Mouse (Mus musculus) sigmoid colon, adult 10 weeks (tissue): Measurements from ENCODE around the gene Mtmr11. TPM values are rescaled to one million over a fixed set of nuclear protein-coding genes. Genes with fewer than 3 reads are reported as not detected.

Experiments used
- polyA plus RNA-seq: library from polyadenylated mRNA; stranded (reverse); fragments of 350-450 nt; fragmentation: Illumina TruSeq; extraction: RNeasy Lipid Tissue Mini Kit (QIAGEN cat#74804); gene quantifications from one replicate; pipeline ENCODE4 v1.2.3, GENCODE M21; 2014; ENCODE audit warnings: low read depth, low replicate concordance

The Mtmr11 gene
- 27.1 TPM for polyA plus RNA-seq

DNA sequence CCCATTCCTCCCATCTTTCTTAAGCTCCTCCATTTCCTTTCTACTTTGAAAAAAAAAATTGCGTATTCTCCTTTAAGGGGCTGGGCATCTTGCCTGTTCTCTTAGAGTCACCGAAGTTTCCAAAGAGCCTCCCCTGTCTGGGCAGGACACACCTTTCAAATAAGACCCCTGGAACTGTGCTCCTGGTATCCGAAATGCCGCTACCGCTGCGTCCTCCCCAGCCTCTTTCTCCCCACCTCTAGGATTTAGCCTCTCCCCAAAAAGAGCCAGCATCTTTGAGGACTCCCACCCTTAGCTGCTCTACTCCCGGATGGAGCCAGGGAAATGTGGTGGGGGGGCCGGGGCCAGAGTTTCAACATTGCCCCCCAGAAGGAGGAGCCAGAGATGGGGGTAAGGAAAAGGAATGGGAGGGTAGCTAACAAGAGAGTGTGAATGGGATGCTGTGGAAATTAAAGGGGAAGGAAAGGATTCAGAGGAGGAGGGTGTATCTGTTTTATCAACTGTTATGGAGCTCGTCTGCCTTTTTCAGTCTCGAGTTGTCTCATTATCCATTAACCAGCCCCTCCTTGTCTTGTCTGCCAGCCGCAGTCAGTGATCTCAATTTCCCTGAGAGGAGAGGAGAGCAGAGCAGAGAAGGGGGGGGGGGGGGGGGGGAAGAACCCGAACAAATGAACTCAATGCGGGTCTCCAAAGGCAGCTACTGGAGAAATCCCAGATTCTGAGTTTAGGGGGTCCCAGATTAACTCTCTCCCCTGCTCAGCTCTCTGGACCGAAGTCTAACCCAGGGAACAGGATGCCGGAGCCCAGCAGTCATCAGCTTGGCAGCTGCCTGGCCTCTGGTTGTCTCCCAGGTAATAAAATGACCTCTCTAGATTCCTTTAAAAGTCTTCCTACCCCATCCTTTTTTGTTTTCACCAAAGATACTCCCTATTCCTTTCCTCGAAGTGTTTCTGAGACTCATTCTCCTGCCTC is at the start of gene Mtmr11:
Gene Mtmr11 (plus strand): TSS at position 136 of the 972 bp plus-strand sequence.

DNA sequence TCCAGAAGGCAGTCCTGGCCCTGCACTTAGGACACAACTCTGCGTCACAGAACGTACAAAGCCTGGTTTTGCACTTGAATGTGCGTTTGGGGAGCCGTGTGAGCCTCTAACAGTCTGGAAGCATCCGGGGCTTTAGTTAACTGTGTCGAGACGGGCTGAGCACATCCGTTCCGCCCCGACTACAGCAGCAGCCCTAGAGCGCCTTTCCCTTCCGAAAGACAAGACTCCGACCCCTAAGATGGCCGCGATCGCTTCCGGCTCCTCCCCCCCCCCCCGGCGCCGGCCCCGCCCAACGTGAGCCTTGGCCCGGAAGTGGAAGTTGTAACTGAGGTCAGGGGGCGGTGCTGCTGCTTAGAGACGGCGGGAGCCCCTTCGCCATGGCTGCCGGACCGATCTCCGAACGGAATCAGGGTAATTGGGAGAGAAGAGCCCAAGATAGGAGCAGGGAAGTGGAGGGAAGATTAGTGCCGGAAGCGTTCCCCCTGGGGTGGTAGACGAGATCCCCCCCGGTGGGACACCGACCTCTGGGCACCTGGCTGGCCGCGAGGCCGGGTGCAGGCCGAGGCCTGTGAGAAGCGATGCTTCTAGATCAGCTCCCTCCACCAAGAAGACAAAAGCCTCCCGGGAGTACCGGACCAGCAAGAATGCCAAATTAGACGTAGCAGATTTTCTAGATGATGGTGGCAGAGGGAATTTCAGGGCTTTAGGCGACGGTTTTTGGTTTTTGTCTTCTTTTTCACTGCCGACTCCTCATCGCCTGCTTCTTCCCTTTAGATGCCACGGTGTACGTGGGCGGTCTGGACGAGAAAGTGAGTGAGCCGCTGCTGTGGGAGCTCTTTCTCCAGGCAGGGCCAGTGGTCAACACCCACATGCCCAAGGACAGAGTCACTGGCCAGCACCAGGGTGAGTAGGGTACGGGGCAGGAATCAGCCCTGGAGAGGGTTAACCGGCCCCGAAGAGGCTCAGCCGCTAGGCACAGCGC is 10.7 kb downstream of the Mtmr11 start, which contains the start of gene Sf3b4:
Gene Sf3b4 (plus strand): TSS at position 136 of the 982 bp plus-strand sequence.

DNA sequence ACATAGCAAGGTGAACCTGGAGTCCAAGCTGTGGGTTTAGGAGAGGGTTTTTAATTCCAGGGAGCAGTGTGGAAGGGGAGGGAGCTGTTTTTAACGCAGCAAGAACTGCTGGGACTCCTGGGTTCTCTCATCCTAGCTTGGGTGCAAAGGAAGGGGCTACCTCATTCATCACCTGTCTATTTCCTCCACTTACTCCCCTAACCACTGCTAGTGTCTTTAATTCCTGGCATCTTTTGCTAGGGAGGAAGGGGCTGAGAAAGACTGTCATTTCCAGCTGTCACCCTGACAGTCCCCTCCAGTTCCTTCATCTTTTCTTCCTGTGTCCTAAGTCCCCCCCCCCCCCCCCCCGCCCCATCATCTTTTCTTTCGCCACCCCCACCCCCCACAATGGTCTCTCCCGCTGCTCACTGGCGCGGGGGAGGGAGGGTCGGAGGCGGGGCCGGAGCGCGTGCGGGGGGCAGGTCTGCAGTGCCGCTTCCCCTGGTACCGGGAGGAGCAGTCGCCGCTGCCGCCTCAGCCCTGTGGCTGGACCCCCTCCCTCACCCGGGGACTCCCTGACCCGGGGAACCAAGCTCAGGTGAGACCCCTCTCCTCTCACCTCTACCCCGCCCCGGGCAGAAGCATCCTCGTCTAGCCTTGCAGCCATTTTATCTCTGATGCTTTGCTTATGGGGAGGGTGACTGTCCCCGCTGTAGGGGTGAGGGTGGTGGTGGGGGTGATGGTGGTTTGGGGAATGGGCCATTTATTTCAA is 19.1 kb downstream of the Mtmr11 start, which contains the start of gene Sv2a:
Gene Sv2a (plus strand): TSS at position 425 of the 751 bp plus-strand sequence.

DNA sequence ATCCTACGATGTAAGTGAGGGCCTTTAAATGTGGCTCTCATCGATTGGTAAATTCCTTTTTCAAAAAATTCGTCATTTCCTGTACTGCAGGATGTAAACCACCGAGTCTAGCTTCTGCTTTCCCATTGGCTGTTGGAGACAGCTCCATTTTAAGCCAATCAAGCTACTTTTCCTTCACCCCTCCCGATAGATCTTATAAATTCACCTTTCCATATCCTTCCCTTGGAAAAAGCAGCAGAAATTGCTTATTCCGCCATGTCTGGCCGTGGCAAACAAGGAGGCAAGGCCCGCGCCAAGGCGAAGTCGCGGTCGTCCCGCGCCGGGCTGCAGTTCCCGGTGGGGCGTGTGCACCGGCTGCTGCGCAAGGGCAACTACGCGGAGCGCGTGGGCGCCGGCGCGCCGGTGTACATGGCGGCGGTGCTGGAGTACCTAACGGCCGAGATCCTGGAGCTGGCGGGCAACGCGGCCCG is 57.9 kb downstream of the Mtmr11 start, which contains the start of the genes Bola1 and Hist2h2ab:
Gene Bola1 (minus strand): TSS at position 49 of the 470 bp plus-strand sequence.
Gene Hist2h2ab (plus strand): TSS at position 205 of the 470 bp plus-strand sequence.

DNA sequence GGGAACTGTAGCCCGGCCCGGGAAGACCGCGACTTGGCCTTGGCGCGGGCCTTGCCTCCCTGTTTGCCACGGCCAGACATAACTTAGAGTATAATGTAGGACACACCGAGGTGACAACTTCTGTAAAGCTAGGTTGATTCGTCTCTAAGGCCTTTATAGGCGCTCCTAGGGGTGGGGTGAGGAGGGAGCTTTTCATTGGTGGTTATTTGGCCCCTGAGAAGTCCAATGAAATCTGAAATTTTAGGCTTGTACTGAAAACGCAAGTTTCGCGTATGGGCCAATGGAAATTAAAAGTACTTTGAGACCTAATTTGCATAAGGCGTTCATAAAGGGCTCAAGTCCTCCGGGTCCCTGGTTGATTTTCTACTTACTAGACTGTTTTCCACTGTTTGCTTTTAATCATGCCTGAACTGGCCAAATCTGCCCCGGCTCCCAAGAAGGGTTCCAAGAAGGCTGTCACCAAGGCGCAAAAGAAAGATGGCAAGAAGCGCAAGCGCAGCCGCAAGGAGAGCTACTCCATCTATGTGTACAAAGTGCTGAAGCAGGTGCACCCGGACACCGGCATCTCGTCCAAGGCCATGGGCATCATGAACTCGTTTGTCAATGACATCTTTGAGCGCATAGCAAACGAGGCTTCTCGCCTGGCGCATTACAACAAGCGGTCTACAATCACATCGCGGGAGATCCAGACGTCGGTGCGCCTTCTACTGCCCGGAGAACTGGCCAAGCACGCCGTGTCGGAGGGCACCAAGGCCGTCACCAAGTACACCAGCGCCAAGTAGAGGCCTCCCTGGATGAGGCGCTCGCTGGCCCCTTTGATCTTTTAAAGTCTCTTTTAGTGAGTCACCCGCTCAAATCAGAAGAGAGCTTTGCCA is 59.2 kb downstream of the Mtmr11 start, which contains the start of the genes Hist2h2ac and Hist2h2be:
Gene Hist2h2ac (minus strand): TSS at position 116 of the 875 bp plus-strand sequence.
Gene Hist2h2be (plus strand): TSS at position 355 of the 875 bp plus-strand sequence.

Other genes with a start within 250 kb of the Mtmr11 start
- gene Anp32e, start 232.8 kb upstream of the Mtmr11 start, polyA plus RNA-seq: 138 TPM
- gene Plekho1, start 166.0 kb upstream of the Mtmr11 start, polyA plus RNA-seq: 7.5 TPM
- gene Vps45, start 103.5 kb upstream of the Mtmr11 start, polyA plus RNA-seq: 59.9 TPM
- gene Otud7b, start 57.5 kb upstream of the Mtmr11 start, polyA plus RNA-seq: 23.3 TPM
- gene Sf3b4, start 10.3 kb downstream of the Mtmr11 start, polyA plus RNA-seq: 12.5 TPM
- gene Sv2a, start 19.1 kb downstream of the Mtmr11 start, polyA plus RNA-seq: 0.85 TPM
- 1.4 TPM for gene Bola1, start 57.7 kb downstream of the Mtmr11 start, polyA plus RNA-seq
- gene Hist2h2ab, start 57.9 kb downstream of the Mtmr11 start, polyA plus RNA-seq: not detected
- not detected for gene Hist2h2ac, start 58.9 kb downstream of the Mtmr11 start, polyA plus RNA-seq
- 20.6 TPM for gene Hist2h2be, start 59.1 kb downstream of the Mtmr11 start, polyA plus RNA-seq
- gene Hist2h3c2, start 77.1 kb downstream of the Mtmr11 start, polyA plus RNA-seq: 3.4 TPM
- not detected for gene Hist2h2aa2, start 78.3 kb downstream of the Mtmr11 start, polyA plus RNA-seq
- gene Hist2h2aa1, start 83.5 kb downstream of the Mtmr11 start, polyA plus RNA-seq: not detected
- 65.9 TPM for gene Hist2h3c1, start 84.7 kb downstream of the Mtmr11 start, polyA plus RNA-seq
- 1.8 TPM for gene Hist2h4, start 101.3 kb downstream of the Mtmr11 start, polyA plus RNA-seq
- gene Hist2h3b, start 106.7 kb downstream of the Mtmr11 start, polyA plus RNA-seq: not detected
- gene Hist2h2bb, start 107.7 kb downstream of the Mtmr11 start, polyA plus RNA-seq: not detected
- 1.2 TPM for gene Fcgr1, start 132.0 kb downstream of the Mtmr11 start, polyA plus RNA-seq